Mouse (Mus musculus) embryonic stem cell, embryonic (primary cell): ENCODE results near the gene Gm20388.

Source experiments
- CTCF ChIA-PET, 4 experiments: fragments of 300-600 bp in 2 of 4; fragments of 350-600 bp in 2 of 4; sonication (Branson Sonifier 250); formaldehyde crosslinking; loops; one replicate each; lab custom pipeline; 2022; ENCODE audit warnings: inconsistent platforms in 2 of 4; lab: Charles Lee
- POLR2A ChIA-PET, 4 experiments: fragments of 300-600 bp in 2 of 4; fragments of 350-600 bp in 2 of 4; sonication (Branson Sonifier 250); formaldehyde crosslinking; loops; one replicate each; lab custom pipeline; 2022; ENCODE audit warnings: antibody characterized with exemption in 4 of 4, inconsistent platforms in 1 of 4; lab: Charles Lee

Gene Gm20388

GRCm38 (mm10) chr8:120962606-120963380, 1052.2 kb downstream of the Gm20388 start:
- CTCF ChIA-PET, result no interaction called here
- POLR2A ChIA-PET, result no interaction called here

GRCm38 (mm10) chr8:120966557-120966956, 1055.9 kb downstream of the Gm20388 start:
- ChIA-PET CTCF (no interaction called here), POLR2A (no interaction called here)

- CTCF ChIA-PET, result interaction anchor here in 3 of 4 experiments (0.5 to 1.0 kb wide), 5 partner anchors 10 to 140 kb away, joined by 3 to 8 read pairs (median 3); no protein-coding TSS in a partner anchor
- POLR2A ChIA-PET, result interaction anchor here in 1 of 4 experiments (0.6 to 0.7 kb wide), 2 partner anchors 11 to 280 kb away, joined by 3 read pairs; no protein-coding TSS in a partner anchor
Observed at GRCm38 (mm10) chr8:120968308-120968707, 1057.7 kb downstream of the Gm20388 start.

- CTCF ChIA-PET, result interaction anchor here (0.5 to 1.8 kb wide), 57 partner anchors 9 to 522 kb away, joined by 3 to 15 read pairs (median 3); no protein-coding TSS in a partner anchor
Observed at GRCm38 (mm10) chr8:120970346-120970745, 1059.7 kb downstream of the Gm20388 start.

GRCm38 (mm10) chr8:120971691-120972469, 1061.2 kb downstream of the Gm20388 start:
- POLR2A ChIA-PET, result interaction anchor here in 3 of 4 experiments (0.6 to 1.0 kb wide), 5 partner anchors 15 to 979 kb away, joined by 3 read pairs; no protein-coding TSS in a partner anchor
- CTCF ChIA-PET, result interaction anchor here in 2 of 4 experiments (0.7 to 1.4 kb wide), 3 partner anchors 23 to 144 kb away, joined by 3 read pairs; no protein-coding TSS in a partner anchor

More at GRCm38 (mm10) chr8:120970346-120970745, 1059.7 kb downstream of the Gm20388 start:
- POLR2A ChIA-PET, result interaction anchor here in 2 of 4 experiments (1.2 to 1.5 kb wide), 2 partner anchors 122 kb away, joined by 3 read pairs; no protein-coding TSS in a partner anchor

- ChIA-PET POLR2A (no interaction called here), CTCF (interaction anchor here in 1 of 4 experiments (0.9 kb wide), 1 partner anchor 29 kb away, joined by 3 read pairs; no protein-coding TSS in a partner anchor)
Observed at GRCm38 (mm10) chr8:120973046-120973445, 1062.4 kb downstream of the Gm20388 start.

- CTCF ChIA-PET, result no interaction called here
- POLR2A ChIA-PET, result no interaction called here
Observed at GRCm38 (mm10) chr8:120977131-120977530, 1066.5 kb downstream of the Gm20388 start.

- POLR2A ChIA-PET, result no interaction called here
Observed at GRCm38 (mm10) chr8:120979210-120979609, 1068.6 kb downstream of the Gm20388 start.

GRCm38 (mm10) chr8:120980948-120981347, 1070.3 kb downstream of the Gm20388 start:
- ChIA-PET POLR2A (no interaction called here), CTCF (interaction anchor here in 1 of 4 experiments (1.1 kb wide), 1 partner anchor 10 kb away, joined by 3 read pairs; no protein-coding TSS in a partner anchor)

More at GRCm38 (mm10) chr8:120979210-120979609, 1068.6 kb downstream of the Gm20388 start:
- CTCF ChIA-PET, result interaction anchor here in 1 of 4 experiments (0.8 to 1.1 kb wide), 2 partner anchors 9 to 544 kb away, joined by 4 to 7 read pairs; no protein-coding TSS in a partner anchor

- ChIA-PET POLR2A (no interaction called here), CTCF (interaction anchor here in 1 of 4 experiments (1.6 kb wide), 1 partner anchor 15 kb away, joined by 4 read pairs; no protein-coding TSS in a partner anchor)
Observed at GRCm38 (mm10) chr8:120984888-120985287, 1074.2 kb downstream of the Gm20388 start.

GRCm38 (mm10) chr8:120986022-120986421, 1075.4 kb downstream of the Gm20388 start:
- ChIA-PET CTCF (interaction anchor here in 1 of 4 experiments (0.6 kb wide), 1 partner anchor 65 kb away, joined by 3 read pairs; no protein-coding TSS in a partner anchor), POLR2A (no interaction called here)

GRCm38 (mm10) chr8:120993738-120994137, 1083.1 kb downstream of the Gm20388 start:
- POLR2A ChIA-PET, result no interaction called here
- CTCF ChIA-PET, result no interaction called here

- ChIA-PET CTCF (interaction anchor here in 2 of 4 experiments (0.6 to 1.2 kb wide), 2 partner anchors 24 to 287 kb away, joined by 3 read pairs; no protein-coding TSS in a partner anchor), POLR2A (no interaction called here)
Observed at GRCm38 (mm10) chr8:120995424-120995823, 1084.8 kb downstream of the Gm20388 start.

GRCm38 (mm10) chr8:120996905-120997581, 1086.4 kb downstream of the Gm20388 start:
- ChIA-PET POLR2A (no interaction called here), CTCF (no interaction called here)

- POLR2A ChIA-PET, result interaction anchor here in 1 of 4 experiments (0.7 kb wide), 1 partner anchor 71 kb away, joined by 3 read pairs; no protein-coding TSS in a partner anchor
Observed at GRCm38 (mm10) chr8:120997926-120998325, 1087.3 kb downstream of the Gm20388 start.

GRCm38 (mm10) chr8:120998966-120999365, 1088.3 kb downstream of the Gm20388 start:
- ChIA-PET POLR2A (no interaction called here), CTCF (interaction anchor here in 2 of 4 experiments (0.6 kb wide), 3 partner anchors 177 to 962 kb away, joined by 3 to 4 read pairs (median 3); no protein-coding TSS in a partner anchor)

More at GRCm38 (mm10) chr8:120997926-120998325, 1087.3 kb downstream of the Gm20388 start:
- CTCF ChIA-PET, result interaction anchor here in 1 of 4 experiments (0.7 kb wide), 1 partner anchor 720 kb away, joined by 3 read pairs; no protein-coding TSS in a partner anchor

GRCm38 (mm10) chr8:121001951-121002350, 1091.3 kb downstream of the Gm20388 start:
- ChIA-PET POLR2A (interaction anchor here in 1 of 4 experiments (1.1 kb wide), 1 partner anchor 59 kb away, joined by 4 read pairs; no protein-coding TSS in a partner anchor), CTCF (interaction anchor here in 2 of 4 experiments (0.8 to 1.3 kb wide), 3 partner anchors 29 to 633 kb away, joined by 3 to 4 read pairs (median 3); no protein-coding TSS in a partner anchor)
